Mouse (Mus musculus) liver, embryonic 14.5 days (tissue): Measurements from ENCODE around the gene Myh2. TPM values are rescaled to one million over a fixed set of nuclear protein-coding genes. Genes with fewer than 3 reads are reported as not detected.

Experiments
- ATAC-seq: fragments of 200-750 bp; cut with Nextera tagmentation; 2 replicates; pipeline ENCODE4 v1.8.0; 2017; ENCODE audit warnings: moderate number of reproducible peaks, mild to moderate bottlenecking, moderate library complexity; ENCODE audit not compliant: insufficient read depth
- DNase-seq, 3 experiments: peaks; one replicate each; pipeline ENCODE4 v3.0.0-alpha.2; 2012 to 2013; ENCODE audit warnings: low read depth in 3 of 3, low spot score in 3 of 3
- H3K27ac ChIP-seq: fragments of 300-500 bp; sonication (generic); 2 replicates; pipeline ENCODE4 v1.5.1; 2014; ENCODE audit warnings: moderate library complexity, mild to moderate bottlenecking, control low read depth, inconsistent platforms
- H3K27me3 ChIP-seq: fragments of 300-500 bp; sonication (generic); 2 replicates; pipeline ENCODE4 v1.6.1; 2014; ENCODE audit warnings: mild to moderate bottlenecking, low read length, moderate library complexity; ENCODE audit not compliant: control insufficient read depth, insufficient read depth
- H3K36me3 ChIP-seq: fragments of 300-500 bp; sonication (generic); replicated peaks from 2 replicates; pipeline ENCODE4 v1.6.1; 2014; ENCODE audit warnings: low read depth; ENCODE audit not compliant: control insufficient read depth, insufficient read depth
- H3K4me1 ChIP-seq, 2 experiments: fragments of 200-500 bp in 1 of 2; fragments of 300-500 bp in 1 of 2; sonication (generic) in 1 of 2; replicated peaks; 2 replicates each; pipeline ENCODE4 v1.6.1; 2012 to 2014; ENCODE audit warnings: antibody characterized with exemption in 1 of 2, inconsistent platforms in 1 of 2, low read length in 1 of 2; ENCODE audit not compliant: control insufficient read depth in 2 of 2, insufficient read depth in 2 of 2
- H3K4me2 ChIP-seq: fragments of 300-500 bp; sonication (generic); 2 replicates; pipeline ENCODE4 v1.6.1; 2014; ENCODE audit warnings: low read depth, mild to moderate bottlenecking, control low read depth, moderate library complexity
- H3K4me3 ChIP-seq, 2 experiments: fragments of 200-500 bp in 1 of 2; fragments of 300-500 bp in 1 of 2; sonication (generic) in 1 of 2; 2 replicates each; pipeline ENCODE4 v1.5.1; 2012 to 2014; ENCODE audit warnings: low read depth in 2 of 2, low read length in 2 of 2, mild to moderate bottlenecking in 2 of 2, control low read depth in 1 of 2, inconsistent platforms in 1 of 2, moderate library complexity in 1 of 2; ENCODE audit not compliant: insufficient read depth in 1 of 2
- H3K9ac ChIP-seq: fragments of 300-500 bp; sonication (generic); replicated peaks from 2 replicates; pipeline ENCODE4 v1.6.1; 2014; ENCODE audit warnings: mild to moderate bottlenecking, control low read depth, moderate library complexity
- H3K9me3 ChIP-seq: fragments of 300-500 bp; sonication (generic); 2 replicates; pipeline ENCODE4 v1.6.1; 2016; ENCODE audit warnings: low read length, mixed read lengths; ENCODE audit not compliant: control insufficient read depth
- CTCF ChIP-seq: IDR thresholded peaks from 2 replicates; pipeline ENCODE4 v1.5.1; 2016; ENCODE audit warnings: antibody characterized with exemption, low read depth, control low read depth
- EP300 ChIP-seq: IDR thresholded peaks from 2 replicates; pipeline ENCODE4 v1.6.1; 2016; ENCODE audit warnings: antibody characterized with exemption, low read depth
- WGBS: fragments of 180-500 bp; shearing (Covaris S2); extraction: QIAGEN DNeasy Blood & Tissue Kit; methylation state at CpG from one replicate; pipeline ENCODE4 v1.1.7; 2014; ENCODE audit not compliant: insufficient replicate concordance; 5-methylcytosine and 5-hydroxymethylcytosine counted together
- polyA plus RNA-seq, 2 experiments: library from polyadenylated mRNA; depleted of rRNA in 1 of 2; stranded (reverse) in 1 of 2; unstranded in 1 of 2; fragments of >200 nt; fragmentation: Nextera tagmentation in 1 of 2; extraction: Ambion mirVana in 1 of 2; gene quantifications; 2 replicates each; pipeline versions ENCODE4 v1.2.1 to v1.2.3; 2012 to 2014

Gene Myh2
- polyA plus RNA-seq, 2 experiments, result not detected

DNA sequence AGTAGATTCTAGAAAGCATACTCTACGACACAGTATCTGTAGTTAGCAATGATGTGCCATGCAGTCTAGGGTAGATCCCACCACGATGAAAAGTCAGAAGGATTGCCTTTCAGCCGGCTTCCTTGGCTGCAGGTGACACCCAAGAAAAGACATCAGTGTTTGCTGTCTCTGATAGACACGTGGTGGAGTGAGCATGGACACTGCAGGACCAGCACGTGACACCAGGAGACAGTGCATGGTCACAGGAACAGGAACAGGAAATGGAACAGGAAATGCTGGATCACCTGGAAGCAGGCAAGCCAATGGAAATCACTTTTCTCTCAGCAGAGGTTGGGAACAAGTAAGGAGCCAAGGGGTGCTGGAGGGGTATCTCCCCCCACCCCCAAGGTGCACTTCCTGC is 27.8 kb upstream of the Myh2 start:
- Histone ChIP-seq H3K4me2 (no peak overlapping the region), H3K4me3 (no peak overlapping the region), H3K9me3 (no peaks in the 10 kb centered on the region), H3K27ac (no peak overlapping the region), H3K36me3 (no peaks in the 10 kb centered on the region), H3K4me1 (no peaks in the 10 kb centered on the region), H3K9ac (no peak overlapping the region), H3K27me3 (no peaks in the 10 kb centered on the region)
- ATAC-seq, result no peak
- 38% methylated on average over 5 of the region's 5 CpGs for WGBS
- TF ChIP-seq CTCF (no peak), EP300 (no peak)
- DNase-seq, result no peak

DNA sequence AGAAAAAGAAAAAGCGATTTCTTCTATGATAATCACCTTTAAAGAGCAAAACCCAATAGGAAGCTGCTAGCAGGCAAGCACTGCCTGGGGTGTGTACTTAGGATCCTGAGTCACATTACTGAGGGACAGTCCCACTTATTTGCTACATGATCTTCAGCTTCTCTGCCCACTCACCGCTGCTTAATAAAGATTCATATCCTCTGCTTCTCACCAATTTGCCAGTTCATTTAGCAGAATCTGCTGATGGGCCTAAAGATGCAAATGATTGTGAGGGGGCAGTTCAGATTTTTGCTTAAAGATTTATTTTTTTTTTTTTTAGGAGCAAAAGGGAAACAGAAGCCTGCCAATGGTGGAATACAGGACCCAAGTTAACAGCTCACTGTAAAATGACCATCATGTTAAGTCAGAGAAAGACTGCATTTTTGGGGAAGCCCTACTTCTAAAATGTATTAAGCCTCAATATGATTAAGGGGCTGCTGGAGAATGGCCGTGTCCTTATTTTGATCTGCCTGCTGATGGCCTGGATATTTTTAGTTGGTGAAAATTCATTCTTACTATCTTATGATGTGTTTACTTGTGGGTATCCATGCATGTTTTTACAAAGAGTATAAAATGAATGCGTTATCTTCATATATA is 26.8 kb upstream of the Myh2 start:
- DNase-seq, result no peak
- no peaks in the 10 kb centered on the region for H3K36me3 ChIP-seq
- TF ChIP-seq EP300 (no peak), CTCF (no peak)

DNA sequence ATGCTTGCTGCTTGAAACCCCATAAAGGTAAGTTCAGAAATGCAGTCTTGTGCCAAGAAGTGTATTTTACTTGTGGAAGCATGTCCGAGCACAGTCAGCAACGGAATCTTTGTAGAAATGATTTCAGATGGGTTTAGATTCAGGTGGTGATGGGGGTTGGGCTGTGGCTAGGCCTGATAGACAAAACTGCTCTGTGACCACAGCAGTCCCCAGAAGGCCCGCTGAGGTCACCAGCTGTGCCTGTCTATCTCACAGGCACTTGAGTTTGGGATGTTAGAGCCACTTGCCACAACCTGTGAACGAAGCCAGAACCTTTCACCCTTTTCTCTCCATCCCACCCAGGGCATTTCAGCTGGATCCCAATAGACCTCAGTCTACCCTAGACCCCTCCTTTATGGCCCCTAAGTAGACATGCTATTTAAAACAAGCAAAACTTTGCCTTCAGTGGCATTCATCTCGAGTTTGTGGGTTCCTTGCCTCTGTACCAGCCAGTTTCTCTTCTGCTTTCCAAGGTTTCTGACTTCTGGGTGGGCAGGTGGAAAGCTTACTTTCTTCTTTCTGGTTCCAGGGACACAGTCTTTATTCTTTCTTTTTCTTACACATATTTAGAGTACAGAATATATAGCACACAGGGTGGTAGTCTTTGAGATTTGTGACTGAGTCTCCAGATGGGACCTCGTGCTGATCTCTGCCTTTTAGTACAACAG is 26.1 kb upstream of the Myh2 start:
- Histone ChIP-seq H3K4me3 (no peak overlapping the region), H3K9ac (no peak overlapping the region), H3K4me1 (no peaks in the 10 kb centered on the region), H3K36me3 (no peaks in the 10 kb centered on the region), H3K4me2 (no peak overlapping the region), H3K27me3 (no peaks in the 10 kb centered on the region), H3K27ac (no peak overlapping the region), H3K9me3 (no peaks in the 10 kb centered on the region)
- TF ChIP-seq CTCF (no peak), EP300 (no peak)
- ATAC-seq, result no peak
- 43% methylated on average over 6 of the region's 6 CpGs for WGBS
- no peak for DNase-seq

More for the DNA sequence above, 26.8 kb upstream of the Myh2 start:
- WGBS, result 55% methylated on average over 4 of the region's 4 CpGs
- Histone ChIP-seq H3K4me1 (no peaks in the 10 kb centered on the region), H3K9me3 (no peaks in the 10 kb centered on the region), H3K4me2 (no peak overlapping the region), H3K27ac (no peak overlapping the region), H3K9ac (no peak overlapping the region), H3K27me3 (no peaks in the 10 kb centered on the region), H3K4me3 (no peak overlapping the region)
- ATAC-seq, result no peak

GRCm38 (mm10) chr11:67145482-67146408 is 25.1 kb upstream of the Myh2 start:
- TF ChIP-seq EP300 (no peak), CTCF (no peak)
- Histone ChIP-seq H3K4me2 (no peak overlapping the region), H3K9ac (no peak overlapping the region), H3K36me3 (no peaks in the 10 kb centered on the region), H3K27ac (no peak overlapping the region), H3K4me3 (no peak overlapping the region), H3K9me3 (no peaks in the 10 kb centered on the region), H3K4me1 (no peaks in the 10 kb centered on the region), H3K27me3 (no peaks in the 10 kb centered on the region)
- DNase-seq, result no peak
- 54% methylated on average over 5 of the region's 5 CpGs for WGBS
- no peak for ATAC-seq
